Mouse (Mus musculus) heart, postnatal 25 days (tissue): ENCODE data around the gene Specc1. TPM values are rescaled to one million over a fixed set of nuclear protein-coding genes. Genes with fewer than 3 reads are reported as not detected.

Experiments used
- DNase-seq: peaks from one replicate; pipeline ENCODE4 v3.0.0; 2022; ENCODE audit warnings: low spot score
- intact Hi-C: fragments of 180-260 bp; cut with DNase I; formaldehyde crosslinking; loops from one replicate; pipeline ENCODE4 v1.15.1; 2025
- total RNA-seq, 2 experiments: library from RNA; stranded (reverse); gene quantifications; 2 replicates each; pipeline ENCODE4 v1.2.3; 2021

Specc1 gene
- total RNA-seq, 2 experiments from 2014 or later = 9.6 to 16.5 TPM

DNA sequence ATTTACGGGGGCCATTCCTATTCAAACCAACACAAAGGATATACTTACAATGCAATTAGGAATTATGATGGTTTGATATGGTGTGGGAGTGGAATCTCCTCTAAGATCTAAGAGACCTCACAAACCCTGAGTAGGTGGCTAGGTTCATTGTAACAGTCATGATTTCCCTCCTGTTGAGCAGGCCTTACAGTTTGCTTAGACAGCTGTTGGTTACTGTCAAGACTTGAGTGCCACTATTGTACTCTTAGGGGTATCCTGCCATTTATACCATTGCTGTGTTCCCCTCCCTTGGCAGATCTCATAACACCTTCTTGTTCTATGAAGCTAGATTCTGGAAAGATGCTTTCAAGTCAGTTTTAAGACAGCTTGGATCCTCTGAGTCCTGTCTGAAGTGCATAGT is 78.7 kb downstream of the Specc1 start:
- no peak for DNase-seq
- intact Hi-C loops = no loop called here

- intact Hi-C loops = no loop called here
- no peak for DNase-seq
These were observed 83.6 kb downstream of the Specc1 start for GRCm38 (mm10) chr11:62040122-62040521.

GRCm38 (mm10) chr11:62044627-62045026 is 88.1 kb downstream of the Specc1 start:
- intact Hi-C loops = loop anchor here (2.0 kb wide), 1 partner anchor 94 kb away; no protein-coding TSS in a partner anchor
- no peak for DNase-seq

DNA sequence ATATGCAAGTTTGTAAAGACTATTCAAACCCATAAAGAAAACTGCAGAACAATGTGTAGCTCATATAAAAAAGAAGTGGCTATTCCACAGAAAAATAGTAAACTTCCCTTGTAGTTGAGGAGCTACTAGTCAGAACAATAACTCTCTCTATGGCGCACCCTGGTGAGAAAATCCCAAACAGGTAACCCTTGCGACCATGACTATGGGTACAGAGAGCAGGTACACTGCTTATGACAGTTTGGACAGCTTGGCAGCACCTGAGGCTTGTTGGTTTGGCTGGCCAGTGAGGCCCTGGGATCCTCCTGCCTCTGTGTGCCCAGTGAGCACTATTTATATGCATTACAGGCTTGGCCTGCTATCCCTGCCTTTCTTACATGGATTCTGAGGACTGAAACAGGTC is 89.4 kb downstream of the Specc1 start:
- intact Hi-C loops = loop anchor here (2.0 kb wide), 1 partner anchor 95 kb away; no protein-coding TSS in a partner anchor
- no peak for DNase-seq

- DNase-seq = no peak
- intact Hi-C loops = loop anchor here (1.0 to 2.0 kb wide), 2 partner anchors 79 to 233 kb away; partner anchors contain the start of genes Ttc19 and Zswim7
These were observed 91.5 kb downstream of the Specc1 start for GRCm38 (mm10) chr11:62047817-62048640.

GRCm38 (mm10) chr11:62049170-62049569 is 92.6 kb downstream of the Specc1 start:
- intact Hi-C loops = loop anchor here (2.0 kb wide), 1 partner anchor 78 kb away; no protein-coding TSS in a partner anchor
- DNase-seq = no peak

DNA sequence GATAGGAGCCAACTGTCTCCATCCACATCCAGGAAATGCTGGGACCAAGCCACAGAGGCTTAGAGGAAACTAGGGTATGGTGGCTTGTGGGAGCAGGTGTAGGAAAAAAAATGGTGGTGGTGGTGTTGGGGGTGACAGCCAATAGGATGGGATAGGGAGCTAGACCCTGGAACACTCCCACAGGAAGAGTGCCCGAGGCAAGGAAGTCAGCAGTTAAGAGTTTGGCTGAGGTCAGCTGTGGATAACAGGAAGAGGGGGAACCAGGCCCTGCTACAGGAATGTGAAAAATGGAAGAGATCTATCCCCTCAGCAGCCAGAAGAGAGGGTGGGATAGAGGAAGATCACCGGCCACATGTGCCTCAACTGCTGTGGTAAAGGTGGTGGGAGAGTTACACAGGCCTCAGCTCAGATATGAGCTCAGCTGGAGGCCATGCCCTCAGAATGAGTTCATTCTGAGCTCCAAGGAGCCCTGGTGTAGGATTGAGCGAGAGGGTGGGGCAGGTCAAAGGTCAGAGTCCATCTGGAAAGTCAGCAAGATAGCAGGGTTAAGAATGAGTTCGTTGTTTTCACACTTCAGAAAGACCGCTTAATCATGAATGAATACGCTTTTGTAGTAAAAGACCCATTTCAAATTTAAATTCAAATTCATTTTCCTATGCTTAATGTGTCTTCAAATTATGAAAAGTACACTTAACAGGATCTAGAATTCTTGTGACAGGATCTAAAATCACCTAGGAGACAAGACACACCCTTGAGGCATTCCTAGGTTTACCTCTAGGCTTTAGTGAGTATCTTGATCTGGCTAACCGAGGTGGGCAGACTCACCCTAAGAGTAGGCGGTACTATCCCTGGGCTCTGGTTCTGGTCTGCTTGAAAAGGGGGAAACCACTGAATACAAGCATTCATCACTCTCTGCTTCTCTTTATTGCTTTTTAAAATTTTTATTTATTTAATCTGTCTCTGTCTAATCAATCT is 94.1 kb downstream of the Specc1 start:
- intact Hi-C loops = no loop called here
- no peak for DNase-seq

DNA sequence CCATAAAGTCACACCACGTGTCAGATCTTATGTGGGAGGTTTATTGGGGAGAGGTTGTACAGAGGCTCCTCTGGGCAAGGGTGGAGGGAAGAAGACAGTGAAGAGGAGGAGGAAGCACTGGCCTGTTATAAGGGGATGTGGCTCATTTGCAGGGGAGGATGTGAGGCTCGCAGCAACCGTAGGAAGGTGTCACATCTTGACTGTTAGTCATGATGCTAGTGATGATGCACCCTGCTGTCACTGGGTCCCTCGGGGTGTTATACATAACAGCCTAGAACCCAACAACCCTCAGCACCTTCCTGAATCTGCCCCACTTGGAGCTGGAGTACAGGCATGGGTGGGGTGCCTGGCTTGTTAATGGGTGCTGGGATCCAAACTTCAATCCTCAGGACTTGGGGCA is 94.9 kb downstream of the Specc1 start:
- no peak for DNase-seq
- intact Hi-C loops = no loop called here

- DNase-seq = no peak
- intact Hi-C loops = no loop called here
These were observed 97.4 kb downstream of the Specc1 start for GRCm38 (mm10) chr11:62053928-62054327.

GRCm38 (mm10) chr11:62064565-62064964 is 108.0 kb downstream of the Specc1 start:
- DNase-seq = no peak
- intact Hi-C loops = no loop called here

- intact Hi-C loops = no loop called here
These were observed 109.1 kb downstream of the Specc1 start for GRCm38 (mm10) chr11:62065655-62066054.

GRCm38 (mm10) chr11:62069554-62069953 is 113.0 kb downstream of the Specc1 start:
- DNase-seq = no peak
- intact Hi-C loops = no loop called here

More at GRCm38 (mm10) chr11:62065655-62066054, 109.1 kb downstream of the Specc1 start:
- no peak for DNase-seq

- intact Hi-C loops = no loop called here
- DNase-seq = no peak
These were observed 113.6 kb downstream of the Specc1 start for GRCm38 (mm10) chr11:62070206-62070605.

GRCm38 (mm10) chr11:62072406-62072805 is 115.8 kb downstream of the Specc1 start:
- intact Hi-C loops = no loop called here
- no peak for DNase-seq

DNA sequence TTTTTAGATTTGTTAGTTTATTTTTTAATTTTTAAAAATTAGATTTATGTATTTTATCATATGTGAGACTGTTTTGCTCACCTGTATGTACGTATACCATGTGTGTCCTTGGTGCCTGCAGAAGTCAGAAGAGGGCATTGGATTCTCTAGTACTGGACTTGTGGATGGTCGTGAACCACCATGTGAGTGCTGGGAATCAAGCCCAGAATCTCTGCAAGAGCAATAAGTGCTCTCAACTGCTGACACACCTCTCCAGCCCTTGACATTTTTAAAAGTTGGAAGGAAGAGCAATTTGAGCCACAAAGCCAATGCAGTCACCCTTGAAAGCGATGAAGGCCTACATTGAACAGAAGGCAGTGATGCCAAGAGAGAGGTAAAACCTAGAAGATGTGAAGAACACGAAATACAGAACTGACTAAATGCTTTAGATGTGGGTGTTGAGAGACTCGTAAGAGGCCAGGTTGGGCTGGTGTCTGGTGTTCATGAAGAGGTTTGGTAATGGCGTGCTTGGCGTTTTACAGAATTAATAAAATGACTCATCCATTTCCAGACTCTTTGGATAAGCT is 117.1 kb downstream of the Specc1 start:
- no peak for DNase-seq
- intact Hi-C loops = no loop called here

DNA sequence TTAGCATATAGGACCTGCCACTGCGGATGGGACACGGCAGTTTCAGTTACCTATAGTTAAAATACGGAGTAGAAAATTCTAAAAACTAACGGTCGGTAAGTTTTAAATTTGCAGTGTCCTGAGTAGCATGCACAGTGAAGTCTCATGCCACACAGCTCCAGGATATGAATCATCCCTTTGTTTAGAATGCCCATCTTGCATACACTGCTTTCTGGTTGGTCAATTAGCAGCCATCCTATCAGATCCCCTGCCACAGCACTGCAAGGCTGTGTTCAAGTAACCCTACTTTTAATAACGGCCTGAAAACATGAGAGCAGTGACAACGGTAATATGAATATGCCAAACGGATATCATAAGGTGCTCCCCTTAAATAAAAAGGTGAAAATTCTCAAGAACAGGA is 118.0 kb downstream of the Specc1 start:
- DNase-seq = no peak
- intact Hi-C loops = no loop called here

DNA sequence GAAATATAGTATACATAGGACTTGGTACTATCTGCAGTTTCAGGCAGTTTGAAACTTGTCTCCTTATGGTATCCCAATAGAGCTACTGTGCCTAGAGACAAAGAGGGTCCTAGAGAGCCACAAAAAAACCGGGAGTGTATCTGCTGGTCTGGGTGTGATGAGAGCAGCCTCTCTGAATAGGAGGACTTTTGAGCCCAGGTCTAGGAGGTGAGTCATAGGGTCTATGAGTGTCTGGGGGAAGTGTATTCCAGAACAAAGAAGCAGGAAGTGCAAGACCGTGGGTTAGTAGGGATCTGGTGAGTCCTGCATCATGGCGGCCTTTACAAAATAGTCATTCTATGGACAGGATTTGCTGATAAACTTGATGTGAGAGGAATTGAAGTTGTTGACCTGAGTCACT is 118.5 kb downstream of the Specc1 start:
- intact Hi-C loops = no loop called here
- DNase-seq = no peak

DNA sequence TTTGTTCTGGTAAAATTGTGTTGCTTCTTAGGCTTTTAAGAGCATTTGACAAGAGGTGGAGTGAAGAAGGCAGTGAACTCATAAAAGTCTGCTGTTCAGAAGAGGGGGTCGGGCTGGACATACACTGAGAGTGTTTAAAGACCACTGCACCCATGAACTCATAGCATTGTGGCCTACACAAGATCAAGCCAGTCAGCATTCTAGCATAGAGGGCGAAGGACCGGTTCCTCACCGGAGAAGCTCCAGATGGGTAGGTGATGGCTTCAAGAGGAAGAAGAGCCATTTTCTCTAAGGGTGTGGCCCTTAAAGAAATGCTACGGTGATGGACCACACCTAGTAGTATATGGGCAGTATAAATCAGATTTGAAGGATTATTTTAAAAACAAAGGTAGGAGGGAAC is 119.0 kb downstream of the Specc1 start:
- DNase-seq = no peak
- intact Hi-C loops = no loop called here

- DNase-seq = peak; percentile 97
- intact Hi-C loops = no loop called here
These were observed 120.0 kb downstream of the Specc1 start for GRCm38 (mm10) chr11:62076345-62077156.
